Mouse (Mus musculus): ENCODE results near the gene Rpn2.

DNA sequence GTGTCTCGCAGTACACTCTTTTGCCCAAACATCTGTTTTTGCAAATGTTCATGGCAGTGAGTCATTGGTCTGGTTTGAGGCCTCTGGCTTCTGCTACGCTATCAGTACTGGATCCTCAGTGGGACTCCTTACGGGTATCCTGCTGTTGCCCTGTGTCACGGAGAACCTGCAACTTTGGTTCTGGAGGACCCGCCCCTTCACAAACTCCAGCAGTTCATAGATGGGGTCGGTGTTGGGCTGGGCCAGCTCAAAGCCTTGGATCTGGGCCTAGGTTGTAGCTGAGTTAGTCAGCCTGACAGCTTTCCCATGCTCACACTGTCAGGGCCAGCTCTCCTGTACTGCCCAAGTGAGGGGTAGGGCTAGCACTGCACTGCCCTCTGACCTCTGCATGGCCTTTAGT, 21.2 kb downstream of the Rpn2 start:
- TF ChIP-seq CTCF (IDR thresholded peaks at IDR 0.05; ENCODE audit: extremely low read depth, insufficient read depth, low read length) (no peak), POLR2A (IDR thresholded peaks at IDR 0.05; ENCODE audit: extremely low read depth, insufficient read depth, low read length) (no peak)
